Mouse (Mus musculus) brown adipose tissue, adult 24 weeks (tissue): ENCODE data around the gene Brms1. TPM values are rescaled to one million over a fixed set of nuclear protein-coding genes. Genes with fewer than 3 reads are reported as not detected.

Experiments
- H3K27ac ChIP-seq: fragments of 200-500 bp; replicated peaks from 2 replicates; pipeline ENCODE4 v1.5.1; 2012; ENCODE audit warnings: low read depth, mild to moderate bottlenecking, low read length
- H3K4me1 ChIP-seq: fragments of 200-500 bp; 2 replicates; pipeline ENCODE4 v1.6.1; 2012; ENCODE audit warnings: low read length, mixed read lengths; ENCODE audit not compliant: control insufficient read depth, insufficient read depth, insufficient read length
- H3K4me3 ChIP-seq: fragments of 200-500 bp; 2 replicates; pipeline ENCODE4 v1.5.1; 2012; ENCODE audit warnings: low read depth, mild to moderate bottlenecking, low read length, moderate library complexity; ENCODE audit not compliant: insufficient read depth
- polyA plus RNA-seq: library from polyadenylated mRNA; stranded (reverse); fragments of >200 nt; gene quantifications from 2 replicates; pipeline ENCODE4 v1.2.4, GENCODE M21; 2012; ENCODE audit not compliant: missing spikeins, insufficient read depth, insufficient read length

Brms1 gene
- polyA plus RNA-seq, 1 experiment = 9.8 TPM

DNA sequence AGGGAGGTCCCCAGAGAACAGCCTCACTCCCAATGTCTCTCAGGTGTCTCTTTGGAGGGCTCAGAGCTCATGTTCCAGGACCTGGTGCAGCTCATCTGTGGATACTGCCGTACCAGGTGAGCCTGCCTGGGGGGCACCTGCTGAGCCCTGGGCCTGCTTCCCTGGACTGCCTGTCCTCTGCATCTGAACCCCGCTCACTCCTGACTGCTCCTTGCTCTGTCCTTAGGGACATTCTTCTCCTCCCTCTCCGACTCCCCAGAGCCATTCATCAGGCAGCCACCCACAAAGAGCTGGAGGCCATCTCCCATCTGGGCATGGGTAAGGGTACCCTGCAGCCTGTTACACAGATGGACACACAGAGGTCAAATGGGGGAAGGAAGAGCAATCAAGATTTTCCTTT is 10.4 kb downstream of the Brms1 start:
- Histone ChIP-seq H3K4me3 (peak overlapping the region; percentile 55), H3K4me1 (no peaks in the 10 kb centered on the region; the same call in 1 of the 2 replicates), H3K27ac (no peak overlapping the region)

DNA sequence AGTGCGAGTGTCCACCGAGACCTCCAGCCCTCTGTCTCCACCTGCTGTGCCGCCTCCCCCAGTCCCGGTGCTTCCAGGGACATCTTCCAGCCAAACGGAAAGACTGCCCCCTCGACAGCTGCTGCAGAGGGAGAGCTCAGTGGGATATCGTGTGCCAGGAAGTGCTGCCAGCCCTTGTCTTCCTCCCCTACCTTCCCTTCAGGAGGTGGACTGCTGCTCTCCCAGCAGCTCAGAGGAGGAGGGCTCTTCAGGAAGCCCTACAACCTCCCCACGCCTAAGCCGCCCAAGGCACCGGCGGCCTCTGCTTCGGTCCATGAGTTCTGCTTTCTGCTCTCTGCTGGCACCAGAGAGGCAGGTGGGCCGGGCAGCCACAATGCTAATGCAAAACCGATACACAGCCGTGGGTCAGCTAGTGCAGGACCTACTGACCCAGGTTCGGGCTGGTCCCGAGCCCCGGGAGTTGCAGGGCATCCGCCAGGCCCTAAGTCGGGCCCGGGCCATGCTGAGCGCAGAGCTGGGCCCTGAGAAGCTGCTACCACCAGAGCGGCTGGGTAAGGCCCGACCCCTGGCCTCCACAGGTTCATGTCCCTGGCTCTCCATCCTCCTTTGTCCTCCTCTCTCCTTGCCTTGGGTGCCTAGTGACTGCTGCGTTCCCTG is 11.1 kb downstream of the Brms1 start:
- H3K4me3 ChIP-seq = no peak overlapping the region
- H3K27ac ChIP-seq = no peak overlapping the region
- H3K4me1 ChIP-seq = no peaks in the 10 kb centered on the region; the same call in 1 of the 2 replicates

DNA sequence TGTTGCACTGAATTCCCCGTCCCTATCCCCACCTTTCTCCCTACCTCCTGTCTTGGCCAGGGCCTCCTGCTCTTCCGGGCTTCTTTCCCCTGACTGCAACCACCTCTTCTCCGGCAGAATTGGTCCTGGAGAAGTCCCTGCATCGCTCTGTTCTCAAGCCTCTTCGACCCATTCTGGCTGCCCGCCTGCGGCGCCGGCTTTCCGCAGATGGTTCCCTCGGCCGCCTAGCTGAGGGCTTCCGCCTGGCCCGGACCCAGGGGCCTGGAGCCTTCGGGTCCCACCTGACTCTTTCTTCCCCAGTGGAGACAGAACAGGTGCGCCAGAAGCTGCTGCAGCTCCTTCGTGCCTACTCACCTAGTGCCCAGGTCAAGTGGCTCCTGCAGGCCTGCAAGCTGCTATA is 11.7 kb downstream of the Brms1 start:
- Histone ChIP-seq H3K4me1 (no peaks in the 10 kb centered on the region; the same call in 1 of the 2 replicates), H3K4me3 (no peak overlapping the region), H3K27ac (no peak overlapping the region)

GRCm38 (mm10) chr19:5053909-5054308 is 12.8 kb downstream of the Brms1 start:
- Histone ChIP-seq H3K4me1 (no peaks in the 10 kb centered on the region; the same call in 1 of the 2 replicates), H3K4me3 (no peak overlapping the region), H3K27ac (no peak overlapping the region)

GRCm38 (mm10) chr19:5056251-5056650 is 15.1 kb downstream of the Brms1 start:
- H3K4me3 ChIP-seq = no peak overlapping the region
- no peaks in the 10 kb centered on the region for H3K4me1 ChIP-seq
- H3K27ac ChIP-seq = no peak overlapping the region

DNA sequence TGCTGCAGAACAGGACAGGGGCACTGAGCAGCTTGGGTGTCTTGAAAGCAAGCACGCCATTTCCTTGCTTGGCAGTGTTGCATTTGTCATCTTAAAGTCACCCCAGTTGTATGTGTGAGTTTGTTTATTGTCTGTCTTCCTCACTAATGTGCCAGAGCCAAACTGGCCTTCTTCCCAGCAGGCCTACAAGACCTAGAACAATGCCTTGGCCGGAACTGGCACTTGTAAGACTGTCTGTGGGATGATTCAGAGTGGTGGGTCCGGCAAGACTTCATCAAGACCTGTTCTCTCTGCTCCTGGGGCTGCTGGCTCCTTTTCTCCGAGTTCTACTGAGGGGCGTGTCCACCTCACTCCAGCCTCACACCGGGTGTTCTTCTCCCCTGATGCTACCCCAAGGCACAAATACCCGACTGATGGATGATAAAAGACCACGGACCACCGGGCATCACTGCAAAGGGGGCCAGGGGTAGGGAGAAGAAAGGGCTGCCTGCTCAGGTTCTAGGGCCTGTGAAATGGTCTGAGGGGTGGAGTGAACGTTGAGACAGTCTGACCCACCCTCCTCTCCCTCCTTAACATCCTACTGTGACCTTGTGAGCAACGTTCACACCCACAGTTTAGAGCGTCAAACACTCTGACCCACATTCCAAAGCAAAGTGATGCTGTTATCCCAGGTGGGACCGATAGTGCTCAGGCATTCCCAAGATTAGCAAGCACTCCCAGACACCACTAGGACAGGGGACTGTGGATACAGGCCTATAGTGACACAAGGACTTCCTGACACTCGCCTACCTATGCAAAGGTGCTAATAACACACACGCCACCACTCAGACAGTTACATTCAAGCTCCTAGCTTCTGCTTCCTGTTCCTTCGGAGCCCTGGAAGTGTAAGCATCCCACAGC is 17.0 kb downstream of the Brms1 start:
- H3K27ac ChIP-seq = 0 out of 2 replicates have a peak overlapping the region, but pooled peaks have one; percentile 2
- no peaks in the 10 kb centered on the region for H3K4me1 ChIP-seq
- H3K4me3 ChIP-seq = no peak overlapping the region

DNA sequence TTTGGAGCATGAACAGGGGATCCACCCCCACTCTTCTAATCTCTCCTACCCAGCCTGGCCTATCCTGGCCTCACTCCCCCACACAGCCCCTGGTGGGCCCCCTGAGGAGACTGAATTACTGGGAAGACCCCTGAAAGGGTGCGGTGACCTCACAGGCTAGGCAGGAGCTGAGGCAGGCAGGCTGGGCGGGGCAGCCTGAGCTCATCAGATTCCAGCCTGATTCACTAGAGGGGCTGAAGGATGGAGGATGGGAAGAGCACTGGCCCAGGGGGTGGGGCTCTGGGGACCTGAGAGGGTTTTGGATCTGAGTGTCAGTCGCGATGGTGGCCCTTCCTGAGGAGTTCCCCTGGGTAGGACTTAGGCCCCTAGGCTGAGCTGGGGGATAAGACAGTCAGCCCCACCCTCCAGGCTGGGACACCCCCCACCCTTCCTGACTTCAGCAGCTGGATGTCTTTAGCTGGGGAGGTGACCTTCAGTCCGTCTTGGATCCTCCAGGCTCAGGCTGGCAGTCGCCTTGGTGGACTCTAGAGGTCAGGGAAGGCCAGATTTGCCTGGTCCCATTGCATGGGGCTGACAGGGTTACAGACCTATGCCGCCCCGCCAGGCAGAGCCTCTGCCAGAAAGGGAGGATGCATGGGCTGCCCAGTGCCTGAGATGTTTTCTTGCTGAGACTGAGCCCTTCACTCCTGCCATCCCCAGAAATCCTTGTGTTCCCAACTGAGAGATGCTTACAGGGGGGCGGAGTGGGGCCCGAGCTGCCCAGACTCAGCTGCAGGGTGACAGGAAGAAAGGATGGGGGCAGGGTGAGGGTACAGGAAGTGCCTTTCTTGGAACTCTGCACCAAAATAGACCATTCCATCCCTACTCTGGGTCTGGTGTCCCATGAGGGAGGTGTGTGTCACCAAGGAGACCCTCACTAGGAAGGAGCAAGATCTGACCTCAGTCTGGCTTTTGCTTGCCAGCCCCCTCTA is 17.9 kb downstream of the Brms1 start:
- Histone ChIP-seq H3K27ac (0 out of 2 replicates have a peak overlapping the region, but pooled peaks have one; percentile 2), H3K4me3 (no peak overlapping the region), H3K4me1 (no peaks in the 10 kb centered on the region)

GRCm38 (mm10) chr19:5060365-5061330 is 19.5 kb downstream of the Brms1 start:
- Histone ChIP-seq H3K27ac (no peak overlapping the region), H3K4me1 (no peaks in the 10 kb centered on the region), H3K4me3 (no peak overlapping the region)

DNA sequence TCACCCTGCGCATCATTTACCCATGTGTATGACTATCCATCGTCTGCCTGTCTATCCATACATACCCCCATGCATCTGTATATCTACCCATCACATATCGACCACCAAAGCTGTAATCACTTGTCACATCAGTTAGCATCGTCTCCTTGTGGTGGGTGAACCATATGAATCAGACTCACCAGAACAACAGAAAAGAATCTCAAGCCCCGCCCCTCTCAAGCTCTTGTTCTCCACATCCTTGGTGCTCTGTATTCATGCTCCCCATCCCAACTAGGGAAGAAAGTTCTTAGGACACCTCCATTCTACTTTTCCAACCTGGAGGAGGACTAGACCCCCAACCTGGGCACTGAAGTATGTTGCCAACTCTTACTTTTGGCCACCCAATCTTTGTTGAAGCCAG is 20.9 kb downstream of the Brms1 start:
- Histone ChIP-seq H3K4me3 (no peak overlapping the region), H3K4me1 (peaks cover 2% of the 10 kb centered on the region), H3K27ac (no peak overlapping the region; the same call in 1 of the 2 replicates)

DNA sequence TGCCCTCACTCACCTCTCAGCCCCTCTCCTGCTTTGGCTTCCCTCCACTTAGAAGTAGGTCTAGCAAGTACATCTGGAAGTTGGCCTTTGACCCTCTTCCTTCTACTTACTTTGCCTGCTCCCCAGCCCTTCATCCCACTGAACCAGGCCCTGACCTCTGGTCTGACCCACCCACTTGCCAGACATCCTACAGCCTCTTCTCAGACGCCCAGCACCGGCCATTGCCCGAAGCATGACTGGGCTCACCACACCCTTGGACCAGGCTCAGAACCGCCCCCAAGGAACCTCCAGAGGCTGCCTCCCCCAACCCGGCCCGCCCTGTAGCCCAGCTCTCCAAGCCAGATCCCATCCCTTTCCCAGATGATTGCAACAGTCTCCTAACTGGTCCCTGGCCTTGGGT is 21.3 kb downstream of the Brms1 start:
- Histone ChIP-seq H3K27ac (no peak overlapping the region; the same call in 1 of the 2 replicates), H3K4me3 (no peak overlapping the region), H3K4me1 (peaks cover 6% of the 10 kb centered on the region)

GRCm38 (mm10) chr19:5065104-5065503 is 23.9 kb downstream of the Brms1 start:
- Histone ChIP-seq H3K4me3 (no peak overlapping the region), H3K4me1 (peaks cover 6% of the 10 kb centered on the region), H3K27ac (no peak overlapping the region)

DNA sequence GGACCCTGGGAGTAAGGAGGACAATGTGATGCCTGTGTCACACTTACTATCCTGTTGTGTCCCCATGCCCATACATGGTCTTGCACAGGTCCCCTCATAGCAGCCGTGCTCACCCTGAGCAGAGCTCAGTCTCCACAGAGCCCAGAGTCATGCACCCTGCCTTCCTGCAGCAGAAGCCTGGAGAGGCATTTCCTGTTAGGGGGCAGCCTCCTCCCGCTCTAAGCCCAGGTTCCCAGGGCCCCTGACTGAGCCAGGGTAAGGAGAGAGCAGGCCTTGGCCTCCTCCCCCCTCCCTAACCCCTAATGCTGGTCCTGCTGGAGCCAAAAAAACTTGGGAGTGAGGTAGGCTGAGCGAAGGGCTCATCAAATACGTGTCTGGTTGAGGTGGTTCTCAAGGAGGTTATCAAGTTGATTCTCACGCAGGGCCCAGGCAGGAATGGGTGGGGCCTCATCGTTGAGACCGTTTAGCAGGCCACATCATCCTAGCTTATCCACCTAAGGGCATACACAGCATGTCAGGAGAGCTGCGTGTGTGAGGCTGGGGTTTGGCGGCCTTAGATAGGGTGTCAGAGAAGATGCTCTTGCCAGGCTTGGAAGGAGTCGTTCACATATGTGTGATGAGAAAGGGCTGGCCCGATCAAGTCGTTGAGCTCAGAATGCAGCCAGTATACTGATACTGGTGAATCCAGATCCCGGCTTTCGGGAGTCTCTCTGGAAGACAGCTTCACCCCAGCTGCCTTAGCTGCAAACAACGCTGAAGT is 26.1 kb downstream of the Brms1 start:
- Histone ChIP-seq H3K4me3 (no peak overlapping the region), H3K4me1 (peaks cover 6% of the 10 kb centered on the region), H3K27ac (peak overlapping the region; percentile 58)

GRCm38 (mm10) chr19:5067867-5068569 is 26.9 kb downstream of the Brms1 start, which contains the start of gene Cd248:
Cd248 (plus strand) TSS chr19:5068078.
- Histone ChIP-seq H3K27ac (peak within 1 kb of the TSS; percentile 58), H3K4me3 (peak within 1 kb of the TSS; percentile 56), H3K4me1 (peaks cover 8% of the 10 kb centered on the region)
